Mouse (Mus musculus) liver, embryonic 14.5 days (tissue): ENCODE measurements around the gene Slc43a2. TPM values are rescaled to one million over a fixed set of nuclear protein-coding genes. Genes with fewer than 3 reads are reported as not detected.

Experiments used
- ATAC-seq: fragments of 200-750 bp; cut with Nextera tagmentation; 2 replicates; pipeline ENCODE4 v1.8.0; 2017; ENCODE audit warnings: moderate number of reproducible peaks, mild to moderate bottlenecking, moderate library complexity; ENCODE audit not compliant: insufficient read depth
- DNase-seq, 3 experiments: peaks; one replicate each; pipeline ENCODE4 v3.0.0-alpha.2; 2012 to 2013; ENCODE audit warnings: low read depth in 3 of 3, low spot score in 3 of 3
- H3K27ac ChIP-seq: fragments of 300-500 bp; sonication (generic); 2 replicates; pipeline ENCODE4 v1.5.1; 2014; ENCODE audit warnings: moderate library complexity, mild to moderate bottlenecking, control low read depth, inconsistent platforms
- H3K27me3 ChIP-seq: fragments of 300-500 bp; sonication (generic); 2 replicates; pipeline ENCODE4 v1.6.1; 2014; ENCODE audit warnings: mild to moderate bottlenecking, low read length, moderate library complexity; ENCODE audit not compliant: control insufficient read depth, insufficient read depth
- H3K36me3 ChIP-seq: fragments of 300-500 bp; sonication (generic); replicated peaks from 2 replicates; pipeline ENCODE4 v1.6.1; 2014; ENCODE audit warnings: low read depth; ENCODE audit not compliant: control insufficient read depth, insufficient read depth
- H3K4me1 ChIP-seq, 2 experiments: fragments of 200-500 bp in 1 of 2; fragments of 300-500 bp in 1 of 2; sonication (generic) in 1 of 2; replicated peaks; 2 replicates each; pipeline ENCODE4 v1.6.1; 2012 to 2014; ENCODE audit warnings: antibody characterized with exemption in 1 of 2, inconsistent platforms in 1 of 2, low read length in 1 of 2; ENCODE audit not compliant: control insufficient read depth in 2 of 2, insufficient read depth in 2 of 2
- H3K4me2 ChIP-seq: fragments of 300-500 bp; sonication (generic); 2 replicates; pipeline ENCODE4 v1.6.1; 2014; ENCODE audit warnings: low read depth, mild to moderate bottlenecking, control low read depth, moderate library complexity
- H3K4me3 ChIP-seq, 2 experiments: fragments of 200-500 bp in 1 of 2; fragments of 300-500 bp in 1 of 2; sonication (generic) in 1 of 2; 2 replicates each; pipeline ENCODE4 v1.5.1; 2012 to 2014; ENCODE audit warnings: low read depth in 2 of 2, low read length in 2 of 2, mild to moderate bottlenecking in 2 of 2, control low read depth in 1 of 2, inconsistent platforms in 1 of 2, moderate library complexity in 1 of 2; ENCODE audit not compliant: insufficient read depth in 1 of 2
- H3K9ac ChIP-seq: fragments of 300-500 bp; sonication (generic); replicated peaks from 2 replicates; pipeline ENCODE4 v1.6.1; 2014; ENCODE audit warnings: mild to moderate bottlenecking, control low read depth, moderate library complexity
- H3K9me3 ChIP-seq: fragments of 300-500 bp; sonication (generic); 2 replicates; pipeline ENCODE4 v1.6.1; 2016; ENCODE audit warnings: low read length, mixed read lengths; ENCODE audit not compliant: control insufficient read depth
- CTCF ChIP-seq: IDR thresholded peaks from 2 replicates; pipeline ENCODE4 v1.5.1; 2016; ENCODE audit warnings: antibody characterized with exemption, low read depth, control low read depth
- EP300 ChIP-seq: IDR thresholded peaks from 2 replicates; pipeline ENCODE4 v1.6.1; 2016; ENCODE audit warnings: antibody characterized with exemption, low read depth
- WGBS: fragments of 180-500 bp; shearing (Covaris S2); extraction: QIAGEN DNeasy Blood & Tissue Kit; methylation state at CpG from one replicate; pipeline ENCODE4 v1.1.7; 2014; ENCODE audit not compliant: insufficient replicate concordance; 5-methylcytosine and 5-hydroxymethylcytosine counted together
- polyA plus RNA-seq, 2 experiments: library from polyadenylated mRNA; depleted of rRNA in 1 of 2; stranded (reverse) in 1 of 2; unstranded in 1 of 2; fragments of >200 nt; fragmentation: Nextera tagmentation in 1 of 2; extraction: Ambion mirVana in 1 of 2; gene quantifications; 2 replicates each; pipeline versions ENCODE4 v1.2.1 to v1.2.3; 2012 to 2014

The Slc43a2 gene
- polyA plus RNA-seq, 2 experiments, result 2.4 to 2.7 TPM

DNA sequence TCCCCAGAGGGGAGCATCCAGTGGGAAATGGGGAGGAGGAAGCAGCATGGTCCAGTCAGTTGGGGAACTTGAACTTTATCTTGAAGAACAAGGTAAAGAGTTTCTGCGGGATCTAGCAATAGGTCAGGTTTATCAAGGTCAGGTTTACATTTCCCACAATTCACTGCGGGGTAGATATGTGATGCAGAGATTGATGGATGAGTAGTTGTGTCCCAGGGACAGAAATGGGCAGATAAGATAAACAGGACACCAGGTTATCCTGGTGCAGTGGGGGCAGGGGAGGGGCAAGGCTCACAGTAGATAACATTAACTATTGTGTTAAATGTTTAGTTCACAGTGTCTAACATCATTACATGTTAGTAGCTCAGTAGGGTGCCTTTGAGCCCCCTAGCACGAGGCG lies 1.7 kb upstream of the Slc43a2 start:
- H3K4me2 ChIP-seq, result no peak overlapping the region
- ATAC-seq, result no peak

DNA sequence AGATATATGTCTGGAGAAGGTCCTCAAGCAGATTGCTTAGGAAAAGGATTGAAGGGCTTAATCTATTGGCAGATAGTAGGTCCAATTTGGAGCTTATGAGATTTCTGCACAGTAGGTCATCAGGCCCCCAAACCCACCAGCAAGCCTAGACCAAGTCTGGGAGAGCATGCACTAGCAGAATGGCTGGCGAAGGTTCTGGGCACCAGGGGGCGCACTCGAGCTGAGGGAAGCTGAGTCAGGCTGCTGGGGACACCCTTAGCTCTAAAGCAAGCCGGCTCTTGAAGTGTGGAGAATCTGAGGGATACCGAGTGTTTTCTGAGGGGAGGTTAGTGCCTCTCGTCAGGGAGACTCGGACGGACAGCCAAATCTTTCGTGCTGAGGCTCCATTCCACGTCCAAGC lies 1.2 kb upstream of the Slc43a2 start:
- no peak overlapping the region for H3K27ac ChIP-seq
- peak; percentile 71 to 81 (median 72) for DNase-seq
- peak overlapping the region; percentile 97 for H3K4me2 ChIP-seq
- no peaks in the 10 kb centered on the region for H3K36me3 ChIP-seq
- peaks cover 5 to 12% of the 10 kb centered on the region in 2 experiments for H3K4me1 ChIP-seq
- H3K9me3 ChIP-seq, result no peaks in the 10 kb centered on the region
- 0% methylated on average over 10 of the region's 10 CpGs for WGBS
- peak; percentile 42; the same call in 1 of the 2 replicates for ATAC-seq
- no peak for TF ChIP-seq EP300
- peak; percentile 100 for TF ChIP-seq CTCF
- peaks cover 2% of the 10 kb centered on the region; the same call in 1 of the 2 replicates for H3K27me3 ChIP-seq
- peak overlapping the region; percentile 92 for H3K9ac ChIP-seq
- peak overlapping the region; percentile 80 for H3K4me3 ChIP-seq

More for the DNA sequence above, 1.7 kb upstream of the Slc43a2 start:
- H3K27ac ChIP-seq, result no peak overlapping the region
- H3K4me1 ChIP-seq, result peaks cover 3 to 6% of the 10 kb centered on the region in 2 experiments; a peak in 3 of 4 replicates
- no peak for DNase-seq
- H3K9ac ChIP-seq, result no peak overlapping the region
- no peaks in the 10 kb centered on the region for H3K9me3 ChIP-seq
- peaks cover 2% of the 10 kb centered on the region; the same call in 1 of the 2 replicates for H3K27me3 ChIP-seq
- 45% methylated on average over 4 of the region's 4 CpGs for WGBS
- no peaks in the 10 kb centered on the region for H3K36me3 ChIP-seq
- no peak for TF ChIP-seq CTCF
- no peak for TF ChIP-seq EP300
- H3K4me3 ChIP-seq, result no peak overlapping the region

DNA sequence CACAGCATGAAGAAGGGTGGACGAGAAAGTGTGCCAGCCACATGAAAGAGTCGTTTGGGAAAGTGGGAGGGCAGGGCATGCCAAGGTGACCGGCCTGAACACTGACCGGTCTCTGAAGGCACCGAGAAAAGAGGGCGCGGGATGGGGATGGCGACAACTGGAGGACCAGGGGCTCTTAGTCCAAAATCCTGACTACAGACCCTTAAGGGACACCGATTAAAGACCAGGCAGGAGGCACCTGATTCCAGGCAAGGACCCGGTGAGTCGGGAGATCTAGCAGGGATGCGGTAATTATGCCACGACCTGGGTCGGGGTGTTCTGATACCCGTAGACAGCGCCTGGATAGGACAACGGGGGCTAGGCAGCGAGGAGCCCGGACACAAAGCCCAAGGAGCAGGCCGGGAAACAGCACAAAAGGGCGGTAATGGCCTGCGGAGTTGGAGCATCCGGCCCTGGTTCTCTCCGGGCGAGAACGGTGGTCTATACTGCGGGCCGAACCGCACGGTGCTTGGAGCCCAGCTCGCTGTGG lies 585 bp upstream of the Slc43a2 start:
- ATAC-seq (peak; percentile 36), DNase-seq (no peak)
- no peaks in the 10 kb centered on the region for H3K9me3 ChIP-seq
- H3K27ac ChIP-seq, result peak overlapping the region; percentile 44
- peak overlapping the region; percentile 97 for H3K4me2 ChIP-seq
- peak overlapping the region; percentile 80 for H3K4me3 ChIP-seq
- under 1% methylated on average over 31 of the region's 31 CpGs for WGBS
- H3K36me3 ChIP-seq, result no peaks in the 10 kb centered on the region
- peak overlapping the region; percentile 92 for H3K9ac ChIP-seq
- H3K4me1 ChIP-seq, result peaks cover 5 to 14% of the 10 kb centered on the region in 2 experiments
- H3K27me3 ChIP-seq, result peaks cover 2% of the 10 kb centered on the region; the same call in 1 of the 2 replicates
- TF ChIP-seq CTCF, result no peak
- no peak for TF ChIP-seq EP300

DNA sequence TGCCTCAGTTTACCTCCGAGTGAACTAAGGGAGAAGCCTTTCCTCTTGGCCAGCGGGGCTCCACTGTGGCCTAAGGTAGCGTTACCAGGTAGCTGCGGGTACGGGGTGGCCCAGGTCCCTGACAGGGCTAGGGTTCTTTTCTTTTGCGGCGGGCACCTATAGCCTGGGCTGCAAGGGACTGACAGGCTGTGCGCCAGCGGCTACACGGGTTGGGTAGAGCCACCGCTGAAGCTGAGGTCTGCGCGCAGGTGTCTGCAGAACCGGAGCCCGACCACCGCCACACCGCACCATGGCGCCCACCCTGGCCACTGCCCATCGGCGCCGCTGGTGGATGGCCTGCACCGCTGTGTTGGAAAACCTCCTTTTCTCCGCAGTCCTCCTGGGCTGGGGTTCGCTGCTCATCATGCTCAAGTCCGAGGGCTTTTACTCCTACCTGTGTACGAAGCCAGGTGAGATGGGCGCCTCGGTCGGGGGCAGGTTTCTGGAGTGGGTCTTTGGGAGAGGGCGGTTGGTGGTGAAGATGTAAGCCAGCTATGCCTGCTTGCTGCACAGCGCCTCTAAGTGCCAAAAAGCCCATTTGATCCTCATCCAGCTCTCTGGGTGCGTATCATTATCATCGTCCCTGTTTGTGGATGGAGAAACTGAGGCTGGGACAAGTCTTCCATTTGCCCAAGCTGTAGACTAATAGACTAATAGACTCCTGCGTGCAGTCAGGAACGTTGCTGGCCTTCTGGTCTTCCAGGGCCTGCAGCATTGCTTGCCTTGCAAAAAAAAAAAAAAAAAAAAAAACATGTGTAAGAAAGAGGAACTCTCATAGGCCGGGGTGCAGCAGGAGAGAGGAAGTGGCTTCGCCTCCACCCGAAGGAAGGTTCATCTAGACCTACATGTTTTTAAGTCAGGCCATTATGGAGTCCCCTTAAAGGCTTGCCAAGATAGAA lies 1.1 kb downstream of the Slc43a2 start:
- H3K9me3 ChIP-seq, result no peaks in the 10 kb centered on the region
- peaks cover 5 to 17% of the 10 kb centered on the region in 2 experiments for H3K4me1 ChIP-seq
- H3K27ac ChIP-seq, result peak overlapping the region; percentile 19
- no peaks in the 10 kb centered on the region for H3K36me3 ChIP-seq
- WGBS, result 3% methylated on average over 38 of the region's 38 CpGs
- H3K27me3 ChIP-seq, result peaks cover 2% of the 10 kb centered on the region; the same call in 1 of the 2 replicates
- TF ChIP-seq EP300 (no peak), CTCF (no peak)
- DNase-seq, result no peak
- peak overlapping the region; percentile 92 for H3K9ac ChIP-seq
- H3K4me2 ChIP-seq, result peak overlapping the region; percentile 97
- H3K4me3 ChIP-seq, result peak overlapping the region; percentile 65 to 80
- peak; percentile 22; the same call in 1 of the 2 replicates for ATAC-seq
